Mouse (Mus musculus) G1E (cell line): ENCODE measurements around the gene St3gal5.

ENCODE experiments used
- CTCF ChIP-seq: IDR thresholded peaks from 2 replicates; pipeline ENCODE4 v1.5.1; 2012; ENCODE audit warnings: low read depth, low read length, inconsistent platforms, mixed read lengths
- GATA1 ChIP-seq: IDR thresholded peaks from 2 replicates; pipeline ENCODE4 v1.6.1; 2012; ENCODE audit warnings: borderline replicate concordance, low read length, inconsistent platforms, mixed read lengths
- POLR2AphosphoS5 ChIP-seq: IDR thresholded peaks from 2 replicates; pipeline ENCODE4 v1.6.1; 2012; ENCODE audit warnings: low read depth, low read length, inconsistent platforms; ENCODE audit not compliant: insufficient replicate concordance

DNA sequence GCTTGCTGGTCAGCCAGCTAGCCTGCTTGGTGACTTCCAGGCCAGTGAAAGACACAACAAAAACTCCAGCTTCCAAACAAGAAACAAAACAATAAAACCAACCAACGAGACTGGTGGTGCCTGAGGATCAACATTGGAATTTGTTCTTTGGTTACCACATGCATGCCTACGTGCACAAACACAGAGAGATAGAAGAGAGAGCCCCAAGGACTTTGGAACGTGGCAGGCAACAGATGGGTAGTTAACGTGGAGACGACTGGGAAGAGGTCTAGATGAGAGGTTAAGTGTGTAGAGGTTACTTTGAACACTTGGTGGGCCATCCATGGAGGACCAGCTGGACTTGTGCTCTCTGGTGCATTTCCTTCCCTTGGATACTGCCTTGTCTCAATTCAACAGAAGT is 19.2 kb upstream of the St3gal5 start:
- TF ChIP-seq POLR2AphosphoS5 (no peak), CTCF (no peak), GATA1 (no peak)
